Comparison of ENCODE assay signal across 19 mouse cellular contexts in genomic region chr15:6029214-6029613, GRCm38 (mm10).
"Had no signal": no experiment of that assay in that cellular context is flagged by ENCODE, and none has a peak within 500 bp of the region (broad histone marks: within the 10 kb centered on the region; RNA-seq: fewer than 3 reads in every experiment).

No protein-coding gene starts in this region.

- H3K4me2 ChIP-seq: liver, embryonic 13.5 days; lung, embryonic 14.5 days; midbrain, embryonic 13.5 days; neural tube, embryonic 13.5 days had no signal

- H3K4me1 ChIP-seq: liver, embryonic 13.5 days; midbrain, embryonic 13.5 days; neural tube, embryonic 13.5 days had no signal

- ATAC-seq: intestine, postnatal 0 days; midbrain, embryonic 13.5 days; midbrain, embryonic 16.5 days had no signal

- H3K9me3 ChIP-seq: liver, embryonic 13.5 days; megakaryocyte, embryonic 14.5 days; midbrain, embryonic 10.5 days; midbrain, embryonic 13.5 days; neural tube, embryonic 13.5 days had no signal

- DNase-seq: kidney, adult 2 months; kidney, postnatal 36 days; layer of hippocampus, postnatal 36 days; liver, embryonic 13.5 days; lung, embryonic 14.5 days; lung, postnatal 10 days; lung, postnatal 4 days; thymus, adult 2 months; thymus, postnatal 14 days; thymus, postnatal 4 days had no signal

- H3K27ac ChIP-seq: kidney, postnatal 0 days; left cerebral cortex, adult 2 months; liver, embryonic 13.5 days; midbrain, embryonic 10.5 days; midbrain, embryonic 13.5 days; neural tube, embryonic 13.5 days had no signal

- H3K27me3 ChIP-seq: liver, embryonic 13.5 days; megakaryocyte, embryonic 14.5 days; midbrain, embryonic 13.5 days; neural tube, embryonic 13.5 days had no signal

- H3K36me3 ChIP-seq: liver, embryonic 13.5 days; midbrain, embryonic 10.5 days; midbrain, embryonic 13.5 days; neural tube, embryonic 13.5 days had no signal

- H3K9ac ChIP-seq: liver, embryonic 13.5 days; lung, embryonic 14.5 days; midbrain, embryonic 13.5 days; neural tube, embryonic 13.5 days had no signal

- H3K4me3 ChIP-seq: left cerebral cortex, adult 2 months; liver, embryonic 13.5 days; megakaryocyte, embryonic 14.5 days; midbrain, embryonic 10.5 days; midbrain, embryonic 13.5 days; myocyte; neural tube, embryonic 13.5 days had no signal
